Mouse (Mus musculus): ENCODE measurements around the gene Gm44790.
"Not testable (repeated sequence)": the region's sequence is repeated elsewhere in the genome, so short reads cannot be mapped to it uniquely, and the experiment has no call there.

The Gm44790 gene

DNA sequence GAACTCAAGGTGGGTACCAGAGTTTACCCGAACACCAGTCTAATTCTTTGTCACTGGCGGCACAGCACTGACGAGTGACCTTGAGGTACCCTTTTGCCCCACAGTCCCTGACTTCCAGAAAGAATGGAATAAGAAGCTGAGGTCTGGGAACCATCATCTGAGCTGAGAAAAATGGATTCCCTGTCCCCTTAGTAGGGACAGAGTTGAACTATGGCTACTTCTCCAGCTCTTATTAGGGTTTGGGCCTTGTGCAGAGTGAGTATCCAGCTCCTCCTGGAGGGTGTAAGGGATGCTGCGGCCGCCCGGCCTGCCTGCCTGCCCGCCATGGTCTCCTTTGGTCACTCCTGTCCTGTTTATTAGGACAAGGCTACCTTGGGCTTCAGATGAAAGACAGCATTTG lies 46.6 kb downstream of the Gm44790 start:
- DNase-seq (ENCODE audit: extremely low read depth, low read depth, low spot score): no peak

DNA sequence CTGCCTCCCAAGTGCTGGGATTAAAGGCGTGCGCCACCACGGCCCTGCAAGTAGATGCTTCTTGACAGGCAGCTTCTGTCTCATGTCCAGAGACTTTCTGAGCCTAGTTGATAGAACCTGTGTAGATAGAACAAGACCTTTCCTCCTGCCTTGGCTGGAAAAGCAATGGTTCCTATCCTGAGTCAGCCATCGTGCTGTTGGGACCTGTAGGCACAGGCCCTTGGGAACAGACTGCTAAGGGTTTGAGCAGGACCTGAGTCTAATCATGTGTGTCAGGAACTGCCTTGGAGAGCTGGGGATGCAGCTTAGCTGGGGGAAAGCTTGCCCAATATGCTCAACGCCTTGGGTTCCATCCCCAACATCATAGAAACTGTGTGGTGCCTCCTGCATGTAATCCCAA lies 47.6 kb downstream of the Gm44790 start:
- no peak for DNase-seq (ENCODE audit: extremely low read depth, low read depth, low spot score)

DNA sequence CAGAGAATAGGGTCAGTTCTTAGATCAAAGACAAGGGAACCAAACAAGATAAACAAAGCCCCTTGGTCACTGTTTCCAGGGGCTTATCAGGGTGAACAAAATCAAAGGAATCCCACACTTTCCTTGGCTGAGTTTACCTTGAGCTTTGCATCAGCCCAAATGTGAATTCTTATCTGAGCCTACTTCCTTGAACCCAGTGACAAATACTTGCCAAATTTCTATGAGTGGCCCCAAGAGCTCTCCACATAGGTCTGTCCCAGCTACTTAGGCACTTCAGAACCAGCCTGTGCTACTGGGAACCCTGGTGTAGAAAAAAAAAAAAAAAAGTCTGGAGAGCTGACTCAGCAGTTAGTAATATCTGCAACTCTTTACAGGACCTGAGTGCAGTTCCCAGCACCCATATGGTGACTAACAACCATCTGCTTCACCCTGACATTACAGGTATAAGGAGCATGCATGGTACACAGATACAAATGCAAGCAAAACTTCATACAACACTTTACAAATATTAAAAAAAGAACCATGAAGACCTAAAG lies 48.3 kb downstream of the Gm44790 start:
- no peak for DNase-seq (ENCODE audit: extremely low read depth, low read depth, low spot score)

DNA sequence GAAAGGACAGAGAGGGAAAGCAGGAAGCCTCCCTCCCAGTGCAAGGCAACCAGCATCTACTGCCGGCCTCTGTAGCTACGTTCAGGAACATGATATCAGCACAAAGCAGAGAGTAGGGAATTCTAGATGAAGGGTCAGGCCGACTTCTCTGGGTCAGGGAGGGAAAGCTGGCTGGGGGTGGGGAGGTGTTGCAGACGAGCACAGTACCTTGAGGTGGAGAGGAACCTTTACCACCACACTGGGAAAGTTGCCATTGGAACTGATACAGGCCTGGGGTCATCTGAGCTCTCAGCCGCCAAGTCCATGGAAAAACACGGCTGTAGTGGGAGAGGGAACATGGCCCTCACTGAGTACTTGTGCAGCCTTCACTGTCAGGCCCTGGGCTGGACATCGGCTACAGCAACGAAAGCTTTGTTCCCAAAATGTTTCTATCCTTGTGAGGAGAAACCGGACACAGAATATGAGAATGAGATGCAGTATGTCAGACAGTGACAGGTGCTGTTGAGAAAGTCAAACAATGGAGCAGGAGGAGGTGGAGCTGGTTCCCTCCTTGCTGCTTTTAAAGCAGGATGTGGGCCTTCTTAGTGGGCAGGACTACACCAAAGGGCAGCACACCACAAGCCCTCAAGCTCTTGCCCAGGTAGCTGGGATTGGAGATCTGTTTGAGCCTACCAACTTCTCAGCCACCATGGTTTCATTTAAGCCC lies 49.2 kb downstream of the Gm44790 start:
- DNase-seq (ENCODE audit: extremely low read depth, low read depth, low spot score): no peak

DNA sequence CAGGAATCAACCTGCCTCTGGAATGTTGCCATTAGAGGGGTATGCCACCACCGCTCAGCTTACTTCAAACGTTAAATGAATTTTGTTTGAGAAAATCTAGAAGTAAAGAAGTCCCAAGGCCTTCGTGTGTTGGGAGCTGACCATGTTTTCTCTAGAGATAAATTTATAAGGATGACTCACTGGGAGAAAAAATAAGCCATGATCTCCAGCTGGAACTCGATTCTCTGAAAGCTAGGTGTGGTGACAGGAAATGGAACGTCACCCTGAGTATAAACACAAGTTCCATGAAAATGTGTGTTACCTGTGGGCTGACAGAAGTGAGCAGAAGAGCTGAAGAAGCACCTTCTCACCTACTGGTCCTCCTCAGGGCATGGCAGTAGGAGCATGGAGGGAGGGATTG lies 50.5 kb downstream of the Gm44790 start:
- DNase-seq (ENCODE audit: extremely low read depth, low read depth, low spot score): no peak

DNA sequence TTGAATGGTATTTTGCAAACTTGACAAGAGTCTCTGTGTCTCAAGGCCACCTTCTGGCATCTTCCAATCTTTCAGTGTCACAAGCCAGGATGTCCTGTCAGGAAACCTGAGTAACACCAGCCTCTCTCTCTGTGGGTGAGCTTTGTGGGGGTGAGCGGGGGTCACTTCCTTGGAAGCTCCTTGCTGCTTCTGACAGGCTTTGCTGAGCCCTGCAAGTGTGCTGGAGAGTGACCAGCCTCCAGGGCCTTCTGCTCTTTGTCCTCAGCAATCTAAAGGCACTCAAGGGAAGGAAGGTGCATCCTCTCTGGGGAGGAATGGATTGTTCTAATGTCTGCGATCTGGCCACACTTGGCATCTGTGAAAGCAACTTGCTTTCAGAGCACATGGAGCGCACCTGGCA lies 52.9 kb downstream of the Gm44790 start:
- no peak for DNase-seq (ENCODE audit: extremely low read depth, low read depth, low spot score)

DNA sequence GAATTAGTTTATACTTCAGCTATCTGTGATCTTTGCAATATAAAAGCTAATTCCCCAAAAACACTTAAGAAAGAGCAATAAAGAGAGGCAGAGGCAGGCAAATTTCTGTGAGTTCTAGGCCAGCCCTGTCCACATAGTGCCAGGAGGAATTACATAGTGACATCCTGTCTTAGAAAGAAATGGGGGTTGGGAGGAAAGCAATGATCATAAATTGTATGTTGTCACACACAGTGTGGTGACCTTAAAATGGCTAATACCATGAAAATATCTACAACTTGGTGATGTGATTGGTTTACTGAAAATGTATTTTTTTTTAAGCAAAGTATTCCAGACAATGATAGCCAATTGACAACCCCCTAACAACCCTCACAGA lies 53.3 kb downstream of the Gm44790 start:
- DNase-seq (ENCODE audit: extremely low read depth, low read depth, low spot score): no peak

DNA sequence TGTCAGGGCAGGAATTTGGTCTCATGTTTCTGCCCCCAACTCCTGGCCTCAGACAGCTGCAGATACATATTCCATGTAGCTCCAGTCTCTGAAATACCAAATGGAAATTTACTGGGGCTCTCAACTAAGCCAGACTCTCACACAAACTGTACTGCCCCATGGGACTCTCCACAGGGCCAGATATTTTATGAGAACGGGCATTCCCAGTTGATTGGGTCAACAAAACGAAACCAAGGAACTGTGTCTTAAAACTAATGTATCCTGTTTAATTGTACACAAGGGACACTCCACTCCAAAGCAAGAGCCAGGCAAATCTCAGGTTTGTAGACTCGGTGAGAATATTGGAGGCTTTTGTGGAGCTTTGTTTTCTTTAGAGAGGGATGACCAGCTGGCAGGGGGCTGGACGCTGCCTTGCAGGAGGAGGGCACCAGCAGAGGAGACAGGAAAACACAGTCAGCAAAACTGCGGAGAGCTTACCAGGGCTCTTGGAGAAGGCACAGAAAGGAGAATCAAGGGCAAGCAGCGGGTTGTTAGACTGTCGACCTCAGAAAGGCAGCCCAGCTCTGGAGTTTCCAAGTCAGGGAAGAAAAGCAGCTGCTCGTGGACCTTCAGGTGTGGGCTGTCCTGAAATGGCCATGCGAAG lies 53.9 kb downstream of the Gm44790 start:
- DNase-seq (ENCODE audit: extremely low read depth, low read depth, low spot score): no peak

DNA sequence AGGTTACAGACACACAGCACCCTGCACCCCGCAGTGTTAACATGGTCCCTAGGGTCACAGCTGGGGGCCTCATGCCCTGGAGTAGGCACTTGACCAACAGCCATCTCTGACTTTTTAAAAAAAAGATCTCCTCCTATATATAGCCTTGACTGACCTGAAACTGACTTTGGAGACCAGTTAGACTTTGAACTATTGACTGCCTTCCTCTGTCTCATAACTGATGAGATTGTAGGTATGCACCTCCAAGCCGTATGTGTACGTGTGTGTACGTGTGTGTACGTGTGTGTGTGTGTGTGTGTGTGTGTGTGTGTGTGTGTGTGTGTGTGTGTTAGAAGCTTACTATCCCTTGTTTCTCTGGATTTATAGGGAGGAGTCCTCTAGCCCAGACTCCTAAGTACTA lies 55.4 kb downstream of the Gm44790 start:
- DNase-seq (ENCODE audit: extremely low read depth, low read depth, low spot score): no peak

DNA sequence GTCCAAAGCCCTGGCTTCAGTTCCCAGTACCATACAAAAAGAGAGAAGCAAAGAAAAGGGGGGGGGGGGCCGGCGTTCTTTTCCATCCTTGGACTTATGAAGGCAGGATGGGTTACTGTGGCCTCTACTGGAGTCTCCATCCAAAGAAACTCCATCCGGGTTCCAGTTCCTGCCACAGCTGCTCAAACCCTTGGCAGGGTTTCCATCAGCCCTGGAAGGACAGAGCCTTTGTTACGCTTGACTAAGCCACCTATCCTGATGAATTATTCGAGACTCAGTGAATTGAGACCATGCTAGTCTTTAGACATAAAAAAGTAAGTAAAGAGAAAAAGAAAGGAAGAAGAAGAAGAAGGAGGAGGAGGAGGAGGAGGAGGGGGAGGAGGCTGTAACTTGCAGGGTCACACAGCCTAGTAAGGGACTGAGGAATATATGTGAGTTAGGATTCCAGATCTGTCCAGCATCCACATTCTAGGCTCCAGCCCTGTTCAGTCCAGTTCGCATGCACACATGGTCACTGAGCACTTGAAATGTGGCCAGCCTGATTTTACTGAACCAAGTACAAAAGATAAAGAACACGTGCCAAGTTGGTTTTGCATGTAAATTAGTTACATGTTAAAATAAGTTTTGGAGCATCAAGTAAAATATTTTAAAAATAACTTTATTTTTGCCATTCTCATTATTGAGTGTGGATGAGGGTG lies 59.6 kb downstream of the Gm44790 start:
- DNase-seq (ENCODE audit: extremely low read depth, low read depth, low spot score): no peak

DNA sequence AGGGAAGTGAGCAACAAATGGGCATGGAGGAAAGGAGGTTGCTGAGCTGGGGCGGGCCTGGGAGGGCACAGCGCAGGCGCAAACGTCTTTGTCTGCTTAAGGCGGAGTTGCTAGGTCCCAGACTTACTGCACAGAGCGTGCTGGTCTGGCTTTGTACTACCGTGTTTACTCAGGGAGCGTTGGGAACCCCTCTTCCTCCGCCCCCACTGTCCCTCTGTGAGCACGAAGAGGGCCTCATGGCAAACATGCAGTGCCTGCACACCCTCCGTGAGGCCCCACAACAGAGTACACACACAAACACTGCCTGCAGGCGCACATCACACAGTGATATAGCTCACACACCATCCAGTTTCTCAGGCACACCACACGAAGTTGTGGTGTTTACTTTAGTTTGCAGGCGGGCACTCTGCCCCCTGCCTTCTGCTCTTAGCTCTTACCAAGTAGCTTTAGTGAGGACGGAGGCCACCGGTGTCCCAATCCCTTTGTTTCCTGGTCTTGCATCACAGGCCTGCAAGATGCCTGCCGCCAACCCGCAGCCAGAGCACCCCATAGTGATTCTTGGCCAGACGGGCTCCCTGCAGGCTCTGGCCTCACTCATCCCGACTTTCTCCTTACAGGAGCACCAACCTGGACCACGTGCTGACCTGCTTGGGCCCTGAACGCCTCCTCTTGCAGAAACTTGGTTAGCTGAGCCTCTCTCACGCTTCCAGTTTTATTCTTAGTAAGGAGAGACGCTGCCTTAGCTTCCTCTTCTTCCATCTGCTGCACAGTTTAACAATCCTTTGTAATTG lies 61.1 kb downstream of the Gm44790 start:
- peak; percentile 71 for DNase-seq (ENCODE audit: extremely low read depth, low read depth, low spot score)

DNA sequence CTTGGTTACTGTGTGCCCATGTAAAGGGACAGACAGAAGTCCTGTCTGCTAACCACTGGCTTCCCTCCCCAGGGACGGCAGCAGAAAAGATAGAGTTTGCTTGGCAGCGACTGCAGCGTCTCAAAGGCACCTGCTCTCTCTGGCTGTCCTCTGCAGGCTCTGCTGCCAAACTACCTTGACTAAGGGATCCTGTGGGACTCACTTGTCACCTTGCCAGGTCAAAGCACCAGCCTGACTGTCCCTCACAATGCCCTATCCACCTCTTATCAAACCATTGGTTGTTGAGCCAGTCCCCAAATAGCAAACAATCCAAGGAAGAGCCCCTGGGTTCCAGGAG lies 61.7 kb downstream of the Gm44790 start:
- no peak for DNase-seq (ENCODE audit: extremely low read depth, low read depth, low spot score)

DNA sequence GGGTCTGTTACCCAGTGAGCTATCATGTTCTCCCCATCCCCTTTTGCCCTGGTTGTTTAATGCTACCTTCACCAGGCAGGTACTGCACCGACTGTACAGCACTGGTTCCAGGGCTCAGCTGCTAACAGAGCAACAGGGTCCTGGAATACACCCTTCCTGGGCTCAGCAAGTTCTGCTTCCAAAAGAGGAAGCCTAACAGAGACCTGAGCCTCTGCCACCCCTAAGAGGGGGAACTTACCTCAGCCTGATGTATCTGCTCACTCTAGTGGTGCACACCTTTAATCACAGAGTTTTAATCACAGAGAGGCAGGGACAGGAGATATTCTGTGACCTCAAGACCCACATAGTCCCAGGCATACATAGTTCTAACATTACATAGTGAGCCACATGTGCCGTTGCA lies 63.5 kb downstream of the Gm44790 start:
- DNase-seq (ENCODE audit: extremely low read depth, low read depth, low spot score): no peak

DNA sequence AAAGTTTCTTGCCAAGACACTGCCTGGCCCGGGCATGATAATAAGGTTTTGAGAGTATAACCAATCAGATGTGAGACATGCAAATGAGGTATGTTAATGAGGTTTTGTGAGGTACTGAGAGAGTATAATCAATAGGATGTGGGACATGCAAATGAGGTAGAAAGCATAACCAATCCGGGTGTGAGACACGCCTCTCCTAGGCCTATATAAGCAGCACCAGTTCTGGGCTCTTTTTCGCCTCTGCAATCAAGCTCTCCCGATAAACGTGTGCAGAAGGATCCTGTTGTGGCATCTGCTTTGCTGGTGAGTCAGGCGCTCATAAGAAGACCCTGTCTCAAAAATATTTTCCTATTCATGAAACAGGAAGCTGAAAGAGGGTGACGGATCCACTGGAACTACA lies 64.0 kb downstream of the Gm44790 start:
- not testable (repeated sequence) for DNase-seq (ENCODE audit: extremely low read depth, low read depth, low spot score)

DNA sequence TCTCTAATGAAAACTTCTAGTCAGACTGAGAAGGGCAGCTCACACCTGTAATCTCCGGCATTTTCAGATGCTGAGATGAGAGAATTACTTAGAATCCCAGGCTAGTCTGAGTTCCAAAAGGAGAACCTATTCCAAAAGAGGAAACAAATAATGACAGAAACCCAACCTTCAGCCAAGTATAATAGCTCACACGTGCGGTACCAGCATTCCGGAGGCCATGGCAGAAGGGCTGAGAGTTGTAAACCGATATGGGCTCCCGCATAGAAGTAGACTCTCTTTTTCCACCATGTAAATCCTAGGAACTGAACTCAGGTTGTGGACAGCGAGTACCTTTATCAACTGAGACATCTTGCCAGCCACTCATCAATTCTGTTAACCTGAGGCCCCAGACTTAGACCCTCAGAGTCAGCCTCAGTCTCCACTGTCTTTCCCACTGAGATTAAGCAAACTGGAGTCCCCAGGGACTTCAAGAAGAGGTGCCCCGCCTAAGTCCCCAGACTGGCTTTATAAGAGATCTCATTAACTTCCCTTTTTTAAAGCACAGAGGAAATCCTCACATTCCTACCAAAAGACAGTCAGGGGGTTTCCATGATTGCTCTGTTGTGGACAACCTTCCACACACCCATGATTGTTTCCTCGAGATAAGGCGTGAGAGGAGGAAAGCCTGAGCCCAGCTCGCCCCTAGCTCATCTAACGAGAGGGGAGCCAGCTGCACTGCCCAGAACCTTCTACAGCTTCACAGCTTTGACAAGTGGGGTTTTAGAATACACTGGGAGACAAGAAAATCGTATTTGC lies 67.2 kb downstream of the Gm44790 start:
- no peak for DNase-seq (ENCODE audit: extremely low read depth, low read depth, low spot score)

DNA sequence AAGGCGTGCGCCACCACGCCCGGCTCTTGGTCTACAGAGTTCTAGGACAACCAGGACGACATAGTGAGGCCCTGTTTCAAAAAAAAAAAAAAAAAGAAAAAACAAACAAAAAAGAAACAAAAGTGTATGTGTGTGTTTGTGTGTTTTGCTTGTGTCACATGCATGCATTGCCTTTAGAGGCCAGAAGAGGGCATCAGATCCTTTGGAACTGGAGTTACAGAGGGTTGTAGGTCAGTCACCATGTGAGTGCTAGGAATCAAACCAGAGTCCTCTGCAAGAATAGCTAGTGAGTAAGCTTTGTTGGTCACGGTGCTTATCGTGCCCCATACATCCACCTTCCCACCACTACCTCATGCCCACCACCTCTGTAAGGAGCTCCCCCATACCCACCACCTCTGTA lies 68.3 kb downstream of the Gm44790 start:
- DNase-seq (ENCODE audit: extremely low read depth, low read depth, low spot score): no peak

Measured in fat pad, adult 2 months (tissue).